Mouse (Mus musculus) forebrain, embryonic 16.5 days (tissue): ENCODE measurements around the gene Ctps. TPM values are rescaled to one million over a fixed set of nuclear protein-coding genes. Genes with fewer than 3 reads are reported as not detected.
"Not testable (repeated sequence)": the region's sequence is repeated elsewhere in the genome, so short reads cannot be mapped to it uniquely, and the experiment has no call there.

ENCODE experiments used
- ATAC-seq: fragments of 200-750 bp; cut with Nextera tagmentation; 2 replicates; pipeline ENCODE4 v1.8.0; 2017; ENCODE audit warnings: mild to moderate bottlenecking, moderate library complexity
- H3K27ac ChIP-seq: fragments of 300-500 bp; sonication (generic); 2 replicates; pipeline ENCODE4 v1.5.1; 2014; ENCODE audit warnings: low read length, control low read depth
- H3K27me3 ChIP-seq: fragments of 300-500 bp; sonication (generic); replicated peaks from 2 replicates; pipeline ENCODE4 v1.6.1; 2014; ENCODE audit warnings: low read length; ENCODE audit not compliant: control insufficient read depth, insufficient read depth
- H3K36me3 ChIP-seq: fragments of 300-500 bp; sonication (generic); 2 replicates; pipeline ENCODE4 v1.6.1; 2014; ENCODE audit not compliant: control insufficient read depth, insufficient read depth
- H3K4me1 ChIP-seq: fragments of 300-500 bp; sonication (generic); replicated peaks from 2 replicates; pipeline ENCODE4 v1.6.1; 2014; ENCODE audit warnings: low read length; ENCODE audit not compliant: control insufficient read depth, insufficient read depth
- H3K4me2 ChIP-seq: fragments of 300-500 bp; sonication (generic); 2 replicates; pipeline ENCODE4 v1.6.1; 2014; ENCODE audit warnings: mild to moderate bottlenecking, low read length, control low read depth
- H3K4me3 ChIP-seq: fragments of 300-500 bp; sonication (generic); replicated peaks from 2 replicates; pipeline ENCODE4 v1.5.1; 2014; ENCODE audit warnings: mild to moderate bottlenecking, low read length, control low read depth
- H3K9ac ChIP-seq: fragments of 300-500 bp; sonication (generic); replicated peaks from 2 replicates; pipeline ENCODE4 v1.6.1; 2014; ENCODE audit warnings: low read depth, low read length, control low read depth
- H3K9me3 ChIP-seq: fragments of 300-500 bp; sonication (generic); 2 replicates; pipeline ENCODE4 v1.6.1; 2016; ENCODE audit warnings: low read length; ENCODE audit not compliant: control insufficient read depth
- WGBS: fragments of 180-500 bp; shearing (Covaris S2); extraction: QIAGEN DNeasy Blood & Tissue Kit; methylation state at CpG from one replicate; pipeline ENCODE4 v1.1.7; 2014; 5-methylcytosine and 5-hydroxymethylcytosine counted together
- polyA plus RNA-seq: library from polyadenylated mRNA; unstranded; fragments of >200 nt; fragmentation: Nextera tagmentation; extraction: Ambion mirVana; gene quantifications from 2 replicates; pipeline ENCODE4 v1.2.1, GENCODE M21; 2015

Gene Ctps
- polyA plus RNA-seq, 1 experiment from 2014 or later, result 102 TPM

DNA sequence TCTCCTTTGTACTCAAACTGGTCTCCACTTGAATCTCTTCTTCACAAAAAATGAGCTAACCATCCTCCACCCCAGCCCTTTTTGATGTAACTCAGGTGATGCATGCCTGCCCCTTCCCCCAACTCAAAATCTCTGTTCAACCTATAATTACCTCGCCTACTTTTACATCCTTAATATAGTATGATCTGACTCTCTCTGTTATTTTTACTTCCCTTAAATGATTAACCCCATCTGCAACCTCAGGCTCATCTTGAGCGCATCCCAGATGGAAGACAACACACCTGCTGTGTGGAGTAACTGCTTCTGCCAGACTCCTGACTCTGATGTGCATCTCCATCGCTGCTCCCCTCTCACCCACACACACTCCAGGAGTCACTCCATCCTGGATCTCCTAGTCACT lies 32.6 kb upstream of the Ctps start:
- no peak for ATAC-seq
- Histone ChIP-seq H3K4me1 (no peaks in the 10 kb centered on the region), H3K4me3 (no peak overlapping the region), H3K27me3 (no peaks in the 10 kb centered on the region), H3K9me3 (no peaks in the 10 kb centered on the region), H3K36me3 (no peaks in the 10 kb centered on the region), H3K9ac (no peak overlapping the region), H3K4me2 (no peak overlapping the region), H3K27ac (no peak overlapping the region)
- WGBS, result 82% methylated on average over 3 of the region's 3 CpGs

GRCm38 (mm10) chr4:120601774-120602173 lies 31.7 kb upstream of the Ctps start:
- H3K9ac ChIP-seq, result no peak overlapping the region
- no peaks in the 10 kb centered on the region for H3K27me3 ChIP-seq
- H3K36me3 ChIP-seq, result no peaks in the 10 kb centered on the region
- no peaks in the 10 kb centered on the region for H3K9me3 ChIP-seq
- no peak overlapping the region for H3K4me2 ChIP-seq
- H3K4me1 ChIP-seq, result no peaks in the 10 kb centered on the region
- ATAC-seq, result no peak
- no peak overlapping the region for H3K27ac ChIP-seq
- H3K4me3 ChIP-seq, result no peak overlapping the region
- WGBS, result 71% methylated on average over 1 of the region's 1 CpGs

DNA sequence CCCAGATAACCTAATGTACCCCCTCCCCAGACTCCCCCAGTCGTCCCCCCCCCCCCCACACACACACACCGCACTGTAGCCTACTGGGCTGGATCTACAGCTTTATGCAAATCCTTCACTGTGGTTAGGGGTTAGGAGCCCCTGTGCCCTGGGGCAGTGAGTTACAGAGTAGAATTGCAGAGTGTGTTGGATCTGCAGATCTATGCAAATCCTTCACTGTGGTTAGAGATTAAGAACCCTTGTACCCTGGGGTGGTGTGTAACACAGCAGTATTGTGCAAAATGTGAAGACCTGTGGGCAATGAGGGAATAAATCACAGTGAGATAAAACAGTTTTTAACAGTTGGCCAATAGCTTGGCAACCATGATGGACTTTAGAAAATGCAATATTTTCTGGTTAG lies 28.8 kb upstream of the Ctps start:
- WGBS, result 12% methylated on average over 2 of the region's 2 CpGs
- no peak overlapping the region for H3K27ac ChIP-seq
- ATAC-seq, result no peak

GRCm38 (mm10) chr4:120596210-120596609 lies 26.1 kb upstream of the Ctps start:
- H3K27me3 ChIP-seq, H3K4me2 ChIP-seq, H3K36me3 ChIP-seq, H3K27ac ChIP-seq, ATAC-seq, H3K4me3 ChIP-seq, H3K9me3 ChIP-seq, H3K9ac ChIP-seq, H3K4me1 ChIP-seq: not testable (repeated sequence)
- WGBS, result 88% methylated on average over 1 of the region's 1 CpGs

More for the DNA sequence above, 28.8 kb upstream of the Ctps start:
- Histone ChIP-seq H3K9ac (no peak overlapping the region), H3K4me3 (no peak overlapping the region), H3K36me3 (no peaks in the 10 kb centered on the region), H3K4me2 (no peak overlapping the region), H3K4me1 (no peaks in the 10 kb centered on the region), H3K9me3 (no peaks in the 10 kb centered on the region), H3K27me3 (no peaks in the 10 kb centered on the region)

DNA sequence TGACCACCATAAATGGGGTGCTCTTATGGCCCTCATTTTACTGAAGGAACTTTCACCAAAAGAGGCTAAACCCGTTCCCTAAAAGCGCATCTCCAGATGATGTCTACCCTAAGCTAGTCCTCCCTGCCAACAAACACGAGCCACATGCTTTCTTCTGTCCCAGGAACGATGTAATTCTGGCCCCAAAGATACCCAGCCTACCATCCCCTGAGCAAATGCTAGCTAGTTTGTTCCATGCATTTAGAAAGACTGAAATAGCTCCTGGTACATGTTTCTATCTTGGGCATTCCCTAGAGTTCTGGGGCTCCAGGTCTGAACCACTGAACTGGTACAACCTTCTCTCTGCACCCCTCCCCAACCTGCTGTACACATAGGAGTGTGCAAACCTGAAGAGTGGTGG lies 20.9 kb upstream of the Ctps start:
- Histone ChIP-seq H3K9me3 (no peaks in the 10 kb centered on the region), H3K36me3 (no peaks in the 10 kb centered on the region), H3K9ac (no peak overlapping the region), H3K4me2 (no peak overlapping the region), H3K27ac (no peak overlapping the region), H3K27me3 (peaks cover 6% of the 10 kb centered on the region; the same call in 1 of the 2 replicates), H3K4me3 (no peak overlapping the region), H3K4me1 (no peaks in the 10 kb centered on the region)
- 85% methylated on average over 4 of the region's 4 CpGs for WGBS
- ATAC-seq, result no peak

- WGBS, result 37% methylated on average over 5 of the region's 5 CpGs
- H3K27me3 ChIP-seq, result peaks cover 6% of the 10 kb centered on the region; the same call in 1 of the 2 replicates
- H3K4me1 ChIP-seq, result no peaks in the 10 kb centered on the region
- H3K36me3 ChIP-seq, result no peaks in the 10 kb centered on the region
- no peak overlapping the region for H3K9ac ChIP-seq
- no peaks in the 10 kb centered on the region for H3K9me3 ChIP-seq
- peak; percentile 95 for ATAC-seq
- H3K27ac ChIP-seq, result no peak overlapping the region
- no peak overlapping the region for H3K4me2 ChIP-seq
- H3K4me3 ChIP-seq, result no peak overlapping the region
Measured at GRCm38 (mm10) chr4:120589815-120590422, 19.8 kb upstream of the Ctps start.

- Histone ChIP-seq H3K27me3 (peaks cover 6% of the 10 kb centered on the region; the same call in 1 of the 2 replicates), H3K9ac (no peak overlapping the region), H3K4me3 (no peak overlapping the region), H3K36me3 (no peaks in the 10 kb centered on the region), H3K27ac (no peak overlapping the region), H3K9me3 (no peaks in the 10 kb centered on the region), H3K4me1 (no peaks in the 10 kb centered on the region), H3K4me2 (no peak overlapping the region)
- WGBS, result 11% methylated on average over 3 of the region's 3 CpGs
- no peak for ATAC-seq
Measured at GRCm38 (mm10) chr4:120589070-120589469, 19.0 kb upstream of the Ctps start.

GRCm38 (mm10) chr4:120588445-120588844 lies 18.4 kb upstream of the Ctps start, which contains the start of gene Gm8439:
Gm8439 (plus strand) TSS chr4:120588745.
- Histone ChIP-seq H3K27me3 (peaks cover 6% of the 10 kb centered on the region; the same call in 1 of the 2 replicates), H3K4me3 (no peak within 1 kb of the TSS), H3K4me2 (no peak within 1 kb of the TSS), H3K4me1 (no peaks in the 10 kb centered on the region), H3K36me3 (no peaks in the 10 kb centered on the region), H3K9ac (no peak within 1 kb of the TSS), H3K9me3 (no peaks in the 10 kb centered on the region), H3K27ac (no peak within 1 kb of the TSS)
- no peak for ATAC-seq
- WGBS, result 23% methylated on average over 4 of the region's 4 CpGs

- H3K9ac ChIP-seq, result no peak overlapping the region
- no peak overlapping the region for H3K27ac ChIP-seq
- H3K4me2 ChIP-seq, result no peak overlapping the region
- no peaks in the 10 kb centered on the region for H3K4me1 ChIP-seq
- H3K36me3 ChIP-seq, result no peaks in the 10 kb centered on the region
- H3K9me3 ChIP-seq, result no peaks in the 10 kb centered on the region
- H3K4me3 ChIP-seq, result no peak overlapping the region
- WGBS, result 11% methylated on average over 1 of the region's 1 CpGs
- peaks cover 6% of the 10 kb centered on the region; the same call in 1 of the 2 replicates for H3K27me3 ChIP-seq
- no peak for ATAC-seq
Measured at GRCm38 (mm10) chr4:120586986-120587385, 16.9 kb upstream of the Ctps start.

GRCm38 (mm10) chr4:120581711-120582110 lies 11.6 kb upstream of the Ctps start:
- Histone ChIP-seq H3K9me3 (no peaks in the 10 kb centered on the region), H3K27ac (no peak overlapping the region), H3K4me3 (no peak overlapping the region), H3K4me1 (no peaks in the 10 kb centered on the region), H3K9ac (no peak overlapping the region), H3K27me3 (no peaks in the 10 kb centered on the region), H3K36me3 (no peaks in the 10 kb centered on the region), H3K4me2 (no peak overlapping the region)
- 82% methylated on average over 9 of the region's 9 CpGs for WGBS
- ATAC-seq, result no peak
